In genomic region chr12:52396178-52396841, GRCm38 (mm10) we compare ENCODE assay signal across 8 mouse cellular contexts.
DNase-seq lines count a peak whose midpoint lies in the region; ATAC-seq and TF ChIP-seq lines count a peak whose summit lies in the region.
"Had no signal": no experiment of that assay in that cellular context is flagged by ENCODE, and none has a peak within 500 bp of the region (broad histone marks: within the 10 kb centered on the region; RNA-seq: fewer than 3 reads in every experiment).

No protein-coding gene starts in this region.

- no peaks in the 10 kb centered on the region for H3K9me3 ChIP-seq in heart, postnatal 0 days (replicated peaks; ENCODE audit: control insufficient read depth, low read length)
- no peaks in the 10 kb centered on the region for H3K9me3 ChIP-seq in midbrain, embryonic 11.5 days (ENCODE audit: control insufficient read depth, low read length)

- DNase-seq in ES-CJ7 (ENCODE audit: low read depth, low spot score) = peak; percentile 67
- peak; percentile 82 for DNase-seq in adrenal gland, adult 2 months
- peak; percentile 78 for DNase-seq in fibroblast of lung, adult 2 months (ENCODE audit: low read depth)
- DNase-seq in heart, postnatal 0 days (ENCODE audit: low spot score) = no peak
- peak; percentile 93 for DNase-seq in layer of hippocampus, adult 9-11 months
- peak; percentile 86 for DNase-seq in midbrain, embryonic 11.5 days (ENCODE audit: low spot score, missing footprints)
- DNase-seq in MN1 (ENCODE audit: low spot score) = no peak

- TF ChIP-seq EP300 in heart, postnatal 0 days (IDR thresholded peaks at IDR 0.05; ENCODE audit: low read depth) = no peak

- TF ChIP-seq CTCF in heart, postnatal 0 days (IDR thresholded peaks at IDR 0.05; ENCODE audit: low read depth) = no peak

- H3K36me3 ChIP-seq in heart, postnatal 0 days (replicated peaks; ENCODE audit: control insufficient read depth, insufficient read depth, low read length) = no peaks in the 10 kb centered on the region
- H3K36me3 ChIP-seq in midbrain, embryonic 11.5 days (ENCODE audit: control insufficient read depth, insufficient read depth, low read length) = no peaks in the 10 kb centered on the region

- peaks cover 35% of the 10 kb centered on the region for H3K4me1 ChIP-seq in heart, postnatal 0 days (ENCODE audit: control insufficient read depth, insufficient read depth)
- peaks cover 4% of the 10 kb centered on the region; the same call in 1 of the 2 replicates for H3K4me1 ChIP-seq in midbrain, embryonic 11.5 days (ENCODE audit: control insufficient read depth, insufficient read depth, low read length)

- H3K27me3 ChIP-seq in heart, postnatal 0 days (ENCODE audit: control insufficient read depth, insufficient read depth, low read length) = no peaks in the 10 kb centered on the region
- H3K27me3 ChIP-seq in midbrain, embryonic 11.5 days (ENCODE audit: control insufficient read depth, insufficient read depth, low read length) = no peaks in the 10 kb centered on the region

- H3K4me3 ChIP-seq in heart, postnatal 0 days (ENCODE audit: low read depth, low read length) = no peak overlapping the region
- no peak overlapping the region for H3K4me3 ChIP-seq in midbrain, embryonic 11.5 days (ENCODE audit: low read depth, low read length)

- WGBS in heart, postnatal 0 days = 44% methylated on average over 14 of the region's 14 CpGs
- 60% methylated on average over 14 of the region's 14 CpGs for WGBS in midbrain, embryonic 11.5 days

- H3K27ac ChIP-seq in heart, postnatal 0 days (ENCODE audit: low read depth) = 0 out of 2 replicates have a peak overlapping the region, but pooled peaks have one; percentile 7
- H3K27ac ChIP-seq in midbrain, embryonic 11.5 days (ENCODE audit: low read depth, low read length) = no peak overlapping the region
- H3K27ac ChIP-seq: macrophage had no signal

- H3K9ac ChIP-seq in heart, postnatal 0 days (replicated peaks; ENCODE audit: low read depth, low read length) = no peak overlapping the region
- no peak overlapping the region for H3K9ac ChIP-seq in midbrain, embryonic 11.5 days (ENCODE audit: low read length)

- peak; percentile 54; the same call in 1 of the 2 replicates for ATAC-seq in heart, postnatal 0 days (ENCODE audit: insufficient read depth, low read depth)
- ATAC-seq in midbrain, embryonic 11.5 days (ENCODE audit: low FRiP score) = no peak

- no peak overlapping the region for H3K4me2 ChIP-seq in heart, postnatal 0 days (ENCODE audit: low read depth, low read length)
- H3K4me2 ChIP-seq in midbrain, embryonic 11.5 days = no peak overlapping the region

Comparison
In these comparisons a context has a peak if more than half of its experiments do, and no peak if none do; other contexts are left out.
1. DNase-seq: peak in ES-CJ7 (single experiment), adrenal gland, adult 2 months (single experiment), fibroblast of lung, adult 2 months (single experiment), layer of hippocampus, adult 9-11 months (single experiment) and midbrain, embryonic 11.5 days (single experiment); none in heart, postnatal 0 days (single experiment) and MN1 (single experiment).